Mouse (Mus musculus): Measurements from ENCODE around the gene Klra7.
"Not testable (repeated sequence)": the region's sequence is repeated elsewhere in the genome, so short reads cannot be mapped to it uniquely, and the experiment has no call there.

Gene Klra7

GRCm38 (mm10) chr6:130233222-130233621 is at the start of gene Klra7:
Klra7 (minus strand) TSS chr6:130233322.
- no peak for DNase-seq (ENCODE audit: low spot score in 2 of 2)

- DNase-seq (ENCODE audit: low spot score in 2 of 2), result not testable (repeated sequence)
Measured at GRCm38 (mm10) chr6:130281828-130282227, 48.7 kb upstream of the Klra7 start, which contains the start of gene Klra10. Klra10 (minus strand) TSS chr6:130281928.

- no peak for DNase-seq (ENCODE audit: low spot score in 2 of 2)
Measured at GRCm38 (mm10) chr6:130255326-130255725, 22.2 kb upstream of the Klra7 start.

GRCm38 (mm10) chr6:130237536-130237935 is 4.4 kb upstream of the Klra7 start:
- DNase-seq (ENCODE audit: low spot score in 2 of 2), result no peak

GRCm38 (mm10) chr6:130236635-130237034 is 3.5 kb upstream of the Klra7 start:
- no peak for DNase-seq (ENCODE audit: low spot score in 2 of 2)

- not testable (repeated sequence) for DNase-seq (ENCODE audit: low spot score in 2 of 2)
Measured at GRCm38 (mm10) chr6:130197453-130197852, 35.7 kb downstream of the Klra7 start.

GRCm38 (mm10) chr6:130193012-130193411 is 40.1 kb downstream of the Klra7 start, which contains the start of gene Klra9:
Klra9 (minus strand) TSS chr6:130193112.
- not testable (repeated sequence) for DNase-seq (ENCODE audit: low spot score in 2 of 2)
